Mouse (Mus musculus) olfactory bulb, adult 2 months (tissue): ENCODE data around the gene Id3. TPM values are rescaled to one million over a fixed set of nuclear protein-coding genes. Genes with fewer than 3 reads are reported as not detected.

Experiments used
- H3K27ac ChIP-seq: fragments of 200-500 bp; 2 replicates; pipeline ENCODE4 v1.5.1; 2012; ENCODE audit warnings: low read depth, low read length; ENCODE audit not compliant: insufficient read depth
- H3K4me1 ChIP-seq: fragments of 200-500 bp; 2 replicates; pipeline ENCODE4 v1.6.1; 2012; ENCODE audit warnings: low read length; ENCODE audit not compliant: control insufficient read depth, insufficient read depth
- H3K4me3 ChIP-seq: fragments of 200-500 bp; 2 replicates; pipeline ENCODE4 v1.5.1; 2012; ENCODE audit warnings: mild to moderate bottlenecking, low read depth, low read length, moderate library complexity; ENCODE audit not compliant: insufficient read depth
- CTCF ChIP-seq: fragments of 200-500 bp; IDR thresholded peaks from 2 replicates; pipeline ENCODE4 v1.5.1; 2012; ENCODE audit warnings: low read depth, mild to moderate bottlenecking, low read length, moderate library complexity; ENCODE audit not compliant: insufficient read depth
- POLR2A ChIP-seq: fragments of 200-500 bp; IDR thresholded peaks from 2 replicates; pipeline ENCODE4 v1.6.1; 2012; ENCODE audit warnings: mild to moderate bottlenecking, low read depth, low read length, moderate library complexity; ENCODE audit not compliant: insufficient read depth
- WGBS: fragments of 180-500 bp; shearing (Covaris S2); methylation state at CpG from one replicate; pipeline ENCODE4 v1.1.7; 2018; 5-methylcytosine and 5-hydroxymethylcytosine counted together
- polyA plus RNA-seq: library from polyadenylated mRNA; stranded (reverse); fragments of >200 nt; gene quantifications from 2 replicates; pipeline ENCODE4 v1.2.4, GENCODE M21; 2012; ENCODE audit warnings: low replicate concordance; ENCODE audit not compliant: missing spikeins, insufficient read depth, insufficient read length

Id3 gene
- polyA plus RNA-seq, 1 experiment, result not detected

GRCm38 (mm10) chr4:136172011-136172541 lies 28.8 kb downstream of the Id3 start, which contains the start of gene E2f2:
Gene E2f2 (plus strand): TSS chr4:136172394.
- TF ChIP-seq CTCF (no peak), POLR2A (no peak)
- no peak within 1 kb of the TSS for H3K27ac ChIP-seq
- H3K4me1 ChIP-seq, result peaks cover 12% of the 10 kb centered on the region
- under 1% methylated on average over 35 of the region's 35 CpGs for WGBS
- H3K4me3 ChIP-seq, result peak within 1 kb of the TSS; percentile 66

- H3K27ac ChIP-seq, result no peak overlapping the region
- WGBS, result 1% methylated on average over 55 of the region's 67 CpGs
- peaks cover 12% of the 10 kb centered on the region for H3K4me1 ChIP-seq
- TF ChIP-seq CTCF (no peak), POLR2A (no peak)
- H3K4me3 ChIP-seq, result peak overlapping the region; percentile 53
Measured at GRCm38 (mm10) chr4:136172542-136173209, 29.4 kb downstream of the Id3 start.

GRCm38 (mm10) chr4:136173210-136173715 lies 30.0 kb downstream of the Id3 start:
- WGBS, result 19% methylated on average over 14 of the region's 14 CpGs
- Histone ChIP-seq H3K4me1 (peaks cover 18% of the 10 kb centered on the region), H3K27ac (no peak overlapping the region), H3K4me3 (peak overlapping the region; percentile 53; the same call in 1 of the 2 replicates)
- TF ChIP-seq CTCF, result no peak
- no peak for TF ChIP-seq POLR2A

GRCm38 (mm10) chr4:136174216-136175193 lies 31.2 kb downstream of the Id3 start:
- TF ChIP-seq POLR2A (no peak), CTCF (no peak)
- no peak overlapping the region for H3K4me3 ChIP-seq
- H3K27ac ChIP-seq, result no peak overlapping the region
- H3K4me1 ChIP-seq, result peaks cover 19% of the 10 kb centered on the region
- WGBS, result 79% methylated on average over 13 of the region's 13 CpGs

GRCm38 (mm10) chr4:136176022-136176552 lies 32.8 kb downstream of the Id3 start:
- Histone ChIP-seq H3K4me3 (no peak overlapping the region), H3K4me1 (peaks cover 30% of the 10 kb centered on the region), H3K27ac (no peak overlapping the region)
- no peak for TF ChIP-seq POLR2A
- TF ChIP-seq CTCF, result no peak
- 92% methylated on average over 10 of the region's 10 CpGs for WGBS

- Histone ChIP-seq H3K27ac (no peak overlapping the region), H3K4me3 (no peak overlapping the region), H3K4me1 (peaks cover 31% of the 10 kb centered on the region)
- 75% methylated on average over 8 of the region's 8 CpGs for WGBS
- TF ChIP-seq CTCF (no peak), POLR2A (no peak)
Measured at GRCm38 (mm10) chr4:136177244-136177611, 33.9 kb downstream of the Id3 start.

GRCm38 (mm10) chr4:136177612-136178474 lies 34.5 kb downstream of the Id3 start:
- TF ChIP-seq CTCF (no peak), POLR2A (no peak)
- Histone ChIP-seq H3K27ac (no peak overlapping the region), H3K4me1 (peaks cover 25% of the 10 kb centered on the region), H3K4me3 (no peak overlapping the region)
- WGBS, result 53% methylated on average over 11 of the region's 11 CpGs

GRCm38 (mm10) chr4:136178475-136178921 lies 35.2 kb downstream of the Id3 start:
- peaks cover 19% of the 10 kb centered on the region for H3K4me1 ChIP-seq
- WGBS, result 85% methylated on average over 12 of the region's 12 CpGs
- no peak for TF ChIP-seq CTCF
- no peak for TF ChIP-seq POLR2A
- no peak overlapping the region for H3K27ac ChIP-seq
- no peak overlapping the region for H3K4me3 ChIP-seq
